Mouse (Mus musculus) G1E (cell line): ENCODE measurements at regions not wholly inside any gene's neighbourhood (a gene's known extent, or its start where the extent isn't known, plus 50 kb on each side); places are given as distances from the start of the nearest gene placed in this dataset.

Experiments used
- ATAC-seq: 2 replicates; pipeline ENCODE4 v1.8.0; 2016; ENCODE audit warnings: mild to moderate bottlenecking; ENCODE audit not compliant: insufficient number of reproducible peaks, poor library complexity, low FRiP score, severe bottlenecking; ENCODE audit errors: extremely low read depth
- DNase-seq: peaks from one replicate; pipeline ENCODE4 v3.0.0; 2012; ENCODE audit warnings: low spot score
- H3K27me3 ChIP-seq: 2 replicates; pipeline ENCODE4 v1.6.1; 2012; ENCODE audit warnings: mild to moderate bottlenecking, low read length, inconsistent platforms; ENCODE audit not compliant: insufficient read depth
- H3K36me3 ChIP-seq: replicated peaks from 2 replicates; pipeline ENCODE3; 2012; ENCODE audit warnings: mild to moderate bottlenecking, inconsistent platforms
- H3K4me1 ChIP-seq: 2 replicates; pipeline ENCODE4 v1.6.1; 2012; ENCODE audit warnings: low read depth, low read length, inconsistent platforms, mixed read lengths; ENCODE audit not compliant: insufficient read depth
- H3K4me3 ChIP-seq: 2 replicates; pipeline ENCODE4 v1.5.1; 2012; ENCODE audit warnings: low read depth, mild to moderate bottlenecking, inconsistent platforms, low read length, moderate library complexity, mixed read lengths
- H3K9me3 ChIP-seq: replicated peaks from 2 replicates; pipeline ENCODE4 v1.6.1; 2012; ENCODE audit warnings: inconsistent platforms
- CTCF ChIP-seq: IDR thresholded peaks from 2 replicates; pipeline ENCODE4 v1.5.1; 2012; ENCODE audit warnings: low read depth, low read length, inconsistent platforms, mixed read lengths
- GATA1 ChIP-seq: IDR thresholded peaks from 2 replicates; pipeline ENCODE4 v1.6.1; 2012; ENCODE audit warnings: borderline replicate concordance, low read length, inconsistent platforms, mixed read lengths
- GATA2 ChIP-seq: IDR thresholded peaks from 2 replicates; pipeline ENCODE4 v1.6.1; 2012; ENCODE audit warnings: low read depth, low read length, inconsistent platforms, borderline replicate concordance
- POLR2AphosphoS5 ChIP-seq: IDR thresholded peaks from 2 replicates; pipeline ENCODE4 v1.6.1; 2012; ENCODE audit warnings: low read depth, low read length, inconsistent platforms; ENCODE audit not compliant: insufficient replicate concordance
- TAL1 ChIP-seq: conservative IDR thresholded peaks from 2 replicates; pipeline ENCODE4 v1.6.1; 2012; ENCODE audit warnings: low read depth, low read length, inconsistent platforms, mixed read lengths

DNA sequence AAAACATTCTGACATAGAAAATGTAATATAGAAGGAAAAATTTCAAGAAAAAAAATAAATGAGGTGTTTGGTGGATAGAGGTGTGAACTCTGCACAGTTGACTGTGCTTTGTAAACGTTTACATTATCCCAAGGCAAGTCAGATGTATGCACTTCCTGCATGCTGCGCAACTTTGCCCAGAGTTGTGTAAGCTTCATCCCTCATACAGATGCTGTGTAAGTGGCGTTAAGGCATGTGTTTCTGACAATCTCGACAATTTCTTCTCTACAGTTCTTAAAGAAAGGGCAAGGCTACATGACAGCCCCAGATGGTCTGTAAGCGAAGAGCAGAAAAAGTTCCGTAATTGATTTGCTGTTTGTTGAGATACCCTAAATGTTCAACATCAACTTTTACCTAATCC is 476.6 kb upstream of the Pitx2 start:
- no peaks in the 10 kb centered on the region for H3K4me1 ChIP-seq
- ATAC-seq, result no peak
- H3K4me3 ChIP-seq, result no peak overlapping the region
- DNase-seq, result no peak
- H3K9me3 ChIP-seq, result peaks cover 11% of the 10 kb centered on the region
- H3K36me3 ChIP-seq, result no peaks in the 10 kb centered on the region
- TF ChIP-seq CTCF, result no peak
- TF ChIP-seq TAL1, result no peak
- TF ChIP-seq GATA2, result no peak
- TF ChIP-seq POLR2AphosphoS5, result no peak
- no peak for TF ChIP-seq GATA1
- H3K27me3 ChIP-seq, result no peaks in the 10 kb centered on the region

GRCm38 (mm10) chr3:128720276-128720675 is 479.4 kb upstream of the Pitx2 start:
- TF ChIP-seq CTCF, result no peak
- TF ChIP-seq GATA1, result no peak
- no peak for TF ChIP-seq TAL1
- TF ChIP-seq GATA2, result no peak
- no peak for TF ChIP-seq POLR2AphosphoS5
- no peak for DNase-seq
- H3K27me3 ChIP-seq, result no peaks in the 10 kb centered on the region
- H3K4me3 ChIP-seq, result no peak overlapping the region
- H3K36me3 ChIP-seq, result no peaks in the 10 kb centered on the region
- peaks cover 11% of the 10 kb centered on the region for H3K9me3 ChIP-seq
- ATAC-seq, result no peak
- H3K4me1 ChIP-seq, result no peaks in the 10 kb centered on the region

DNA sequence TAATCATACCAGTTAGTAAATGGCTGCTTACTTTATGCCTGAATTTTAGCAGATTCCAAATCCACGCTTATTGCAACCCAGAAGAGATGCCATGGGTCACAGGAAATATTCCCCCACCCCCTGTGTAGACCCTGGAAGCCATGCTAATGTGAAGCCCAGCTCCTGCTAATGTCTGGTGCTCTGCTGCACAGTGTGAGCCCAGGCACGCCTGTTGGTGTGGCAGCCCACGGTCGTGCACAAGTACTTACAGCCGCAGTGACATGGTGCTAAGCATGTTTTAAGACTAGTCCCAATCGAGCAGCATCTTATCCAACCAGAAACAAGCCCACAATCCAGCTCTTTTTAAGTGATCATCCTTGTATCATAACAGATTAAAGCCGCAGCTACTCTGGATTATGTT is 480.5 kb upstream of the Pitx2 start:
- H3K27me3 ChIP-seq, result no peaks in the 10 kb centered on the region
- ATAC-seq (no peak), DNase-seq (no peak)
- peaks cover 11% of the 10 kb centered on the region for H3K9me3 ChIP-seq
- no peaks in the 10 kb centered on the region for H3K36me3 ChIP-seq
- H3K4me1 ChIP-seq, result no peaks in the 10 kb centered on the region
- no peak overlapping the region for H3K4me3 ChIP-seq
- TF ChIP-seq GATA1, result no peak
- TF ChIP-seq CTCF, result no peak
- TF ChIP-seq POLR2AphosphoS5, result no peak
- no peak for TF ChIP-seq GATA2
- no peak for TF ChIP-seq TAL1

DNA sequence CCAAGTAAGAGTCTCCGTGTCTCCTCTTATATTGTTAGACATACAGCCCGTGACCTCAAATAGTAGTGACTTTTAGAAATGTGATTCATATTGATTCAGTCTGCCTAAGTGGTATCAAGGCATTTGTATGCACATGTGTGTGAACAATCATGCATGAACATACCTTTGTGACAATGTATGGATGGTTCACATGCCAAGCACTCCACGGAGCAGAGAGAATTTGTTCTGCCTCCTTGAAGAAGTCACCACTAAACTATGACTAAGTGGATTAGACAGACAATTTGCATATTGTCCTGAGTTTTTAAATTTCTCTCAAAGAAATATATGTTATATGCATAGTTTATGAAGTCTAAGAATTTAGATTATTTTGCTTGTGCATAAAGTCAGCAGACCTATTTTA is 492.4 kb upstream of the Pitx2 start:
- no peak for TF ChIP-seq TAL1
- TF ChIP-seq GATA2, result no peak
- TF ChIP-seq CTCF, result no peak
- no peak for TF ChIP-seq GATA1
- TF ChIP-seq POLR2AphosphoS5, result no peak
- no peak for DNase-seq
- H3K4me3 ChIP-seq, result no peak overlapping the region
- no peaks in the 10 kb centered on the region for H3K27me3 ChIP-seq
- no peaks in the 10 kb centered on the region for H3K4me1 ChIP-seq
- peaks cover 5% of the 10 kb centered on the region; the same call in 1 of the 2 replicates for H3K9me3 ChIP-seq
- no peak for ATAC-seq
- H3K36me3 ChIP-seq, result no peaks in the 10 kb centered on the region

DNA sequence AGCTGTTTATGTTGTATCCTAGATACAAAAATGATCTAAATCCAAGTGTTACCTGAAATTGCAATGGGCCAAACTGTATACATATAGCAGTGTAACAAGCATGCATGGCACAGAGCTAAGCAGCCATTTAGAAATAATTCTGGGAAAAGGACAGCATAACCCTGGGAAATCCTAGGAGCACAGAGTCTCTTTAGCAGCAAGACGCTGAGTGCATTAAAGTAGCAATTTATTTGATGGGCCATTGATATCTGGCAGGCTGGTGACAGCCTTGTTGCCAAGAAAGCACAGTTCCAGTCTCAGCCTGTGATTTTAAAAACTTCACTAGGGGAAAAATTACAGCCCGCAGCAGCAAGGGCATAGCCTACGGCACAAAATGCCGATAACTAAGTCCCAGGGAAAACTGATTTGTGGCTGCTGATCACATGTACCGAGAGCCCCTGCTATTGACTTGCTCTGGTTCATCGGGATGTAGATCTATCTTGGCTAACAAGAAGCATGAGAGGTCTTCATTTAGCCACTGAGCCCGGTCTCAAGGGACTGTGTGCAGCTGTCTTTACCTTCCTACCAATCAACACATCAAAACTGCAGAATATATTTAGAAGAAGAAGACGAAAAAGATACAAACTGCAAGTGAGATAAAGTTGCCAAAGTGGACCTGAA is 531.1 kb upstream of the Pitx2 start:
- Histone ChIP-seq H3K9me3 (peaks cover 20% of the 10 kb centered on the region), H3K27me3 (no peaks in the 10 kb centered on the region), H3K36me3 (no peaks in the 10 kb centered on the region), H3K4me1 (no peaks in the 10 kb centered on the region), H3K4me3 (no peak overlapping the region)
- ATAC-seq (no peak), DNase-seq (no peak)
- TF ChIP-seq GATA2, result no peak
- no peak for TF ChIP-seq CTCF
- no peak for TF ChIP-seq POLR2AphosphoS5
- TF ChIP-seq GATA1, result no peak
- no peak for TF ChIP-seq TAL1

DNA sequence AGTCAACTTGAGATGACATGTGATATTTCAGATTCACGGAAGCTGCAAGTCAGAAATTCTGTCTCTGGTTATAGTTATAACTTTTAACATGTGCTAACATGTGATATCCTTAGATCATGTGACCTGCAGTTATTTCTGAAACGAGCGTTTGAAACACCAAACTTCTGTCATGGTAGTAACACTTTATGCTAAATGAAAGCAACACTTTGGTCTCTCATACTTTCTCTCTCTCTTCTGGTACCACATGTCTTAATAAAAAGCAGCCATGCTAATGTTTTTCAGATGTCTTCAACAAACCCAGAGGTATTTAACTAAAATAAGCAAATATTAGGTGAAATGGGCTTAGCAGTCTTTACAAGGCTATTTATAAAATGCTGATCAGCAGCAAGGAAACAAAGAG is 534.5 kb upstream of the Pitx2 start:
- no peaks in the 10 kb centered on the region for H3K4me1 ChIP-seq
- no peak for TF ChIP-seq CTCF
- no peak for TF ChIP-seq TAL1
- TF ChIP-seq GATA1, result no peak
- no peak for TF ChIP-seq GATA2
- TF ChIP-seq POLR2AphosphoS5, result no peak
- DNase-seq (no peak), ATAC-seq (no peak)
- H3K9me3 ChIP-seq, result peaks cover 21% of the 10 kb centered on the region
- no peak overlapping the region for H3K4me3 ChIP-seq
- H3K27me3 ChIP-seq, result no peaks in the 10 kb centered on the region
- H3K36me3 ChIP-seq, result no peaks in the 10 kb centered on the region
